Mouse (Mus musculus) C2C12 (cell line): ENCODE results near the gene Lsamp.

Source experiments
- CTCF ChIP-seq: IDR thresholded peaks from one replicate; pipeline ENCODE4 v1.5.1; 2011; ENCODE audit not compliant: control insufficient read depth, insufficient read depth, insufficient read length
- MYOD1 ChIP-seq: IDR thresholded peaks from one replicate; pipeline ENCODE4 v1.6.1; 2011; ENCODE audit warnings: low read depth; ENCODE audit not compliant: control insufficient read depth, insufficient read length

- TF ChIP-seq MYOD1 = no peak
- TF ChIP-seq CTCF = no peak
Measured at GRCm38 (mm10) chr16:40709574-40709973, 725.4 kb downstream of the Lsamp start.
